Mouse (Mus musculus) heart, postnatal 4 days (tissue): Measurements from ENCODE around the gene Meis2. TPM values are rescaled to one million over a fixed set of nuclear protein-coding genes. Genes with fewer than 3 reads are reported as not detected.
A peak's percentile ranks its signal among the peaks of the same experiment; 100 is the strongest.

Experiments used
- DNase-seq: peaks from one replicate; pipeline ENCODE4 v3.0.0; 2021
- total RNA-seq, 2 experiments: library from RNA; stranded (reverse); gene quantifications; 2 replicates each; pipeline ENCODE4 v1.2.3; 2021

The Meis2 gene
- total RNA-seq, 2 experiments from 2014 or later, result 33.2 to 36.6 TPM

- DNase-seq, result no peak
Observed at GRCm38 (mm10) chr2:115996438-115996837, 69.2 kb downstream of the Meis2 start.

- no peak for DNase-seq
Observed at GRCm38 (mm10) chr2:115993877-115994276, 71.8 kb downstream of the Meis2 start.

GRCm38 (mm10) chr2:115989249-115989648 is 76.4 kb downstream of the Meis2 start:
- no peak for DNase-seq

GRCm38 (mm10) chr2:115988448-115988847 is 77.2 kb downstream of the Meis2 start:
- no peak for DNase-seq

GRCm38 (mm10) chr2:115984952-115985351 is 80.7 kb downstream of the Meis2 start:
- no peak for DNase-seq

GRCm38 (mm10) chr2:115984487-115984886 is 81.2 kb downstream of the Meis2 start:
- no peak for DNase-seq

- DNase-seq, result no peak
Observed at GRCm38 (mm10) chr2:115980490-115980889, 85.1 kb downstream of the Meis2 start.

- no peak for DNase-seq
Observed at GRCm38 (mm10) chr2:115979683-115980476, 85.8 kb downstream of the Meis2 start.

- no peak for DNase-seq
Observed at GRCm38 (mm10) chr2:115978666-115979065, 87.0 kb downstream of the Meis2 start.

GRCm38 (mm10) chr2:115971296-115971805 is 94.3 kb downstream of the Meis2 start:
- no peak for DNase-seq

GRCm38 (mm10) chr2:115970091-115970820 is 95.4 kb downstream of the Meis2 start:
- peak; percentile 7 for DNase-seq

- no peak for DNase-seq
Observed at GRCm38 (mm10) chr2:115969201-115969600, 96.4 kb downstream of the Meis2 start.

GRCm38 (mm10) chr2:115964911-115965310 is 100.7 kb downstream of the Meis2 start:
- no peak for DNase-seq

GRCm38 (mm10) chr2:115963293-115963835 is 102.3 kb downstream of the Meis2 start:
- DNase-seq, result no peak

GRCm38 (mm10) chr2:115962728-115963127 is 102.9 kb downstream of the Meis2 start:
- DNase-seq, result peak; percentile 17

GRCm38 (mm10) chr2:115962113-115962512 is 103.5 kb downstream of the Meis2 start:
- no peak for DNase-seq

- DNase-seq, result no peak
Observed at GRCm38 (mm10) chr2:115960615-115961014, 105.0 kb downstream of the Meis2 start.

- DNase-seq, result no peak
Observed at GRCm38 (mm10) chr2:115956786-115957185, 108.9 kb downstream of the Meis2 start.

- DNase-seq, result no peak
Observed at GRCm38 (mm10) chr2:115950645-115951044, 115.0 kb downstream of the Meis2 start.

- DNase-seq, result no peak
Observed at GRCm38 (mm10) chr2:115948630-115949426, 116.8 kb downstream of the Meis2 start.

- DNase-seq, result peak; percentile 17
Observed at GRCm38 (mm10) chr2:115947714-115948226, 117.9 kb downstream of the Meis2 start.

- DNase-seq, result no peak
Observed at GRCm38 (mm10) chr2:115943044-115943443, 122.6 kb downstream of the Meis2 start.
